Mouse (Mus musculus): Measurements from ENCODE around the gene Agtrap.
A peak's percentile ranks its signal among the peaks of the same experiment; 100 is the strongest.
"Not testable (repeated sequence)": the region's sequence is repeated elsewhere in the genome, so short reads cannot be mapped to it uniquely, and the experiment has no call there.

Agtrap gene

GRCm38 (mm10) chr4:148087907-148088527 lies at the start of gene Agtrap:
Gene Agtrap (minus strand): TSS chr4:148088031.
- peak; percentile 80 for DNase-seq (ENCODE audit: low read depth, low spot score)

- DNase-seq (ENCODE audit: low read depth, low spot score), result no peak
These were observed 49.7 kb upstream of the Agtrap start for GRCm38 (mm10) chr4:148137503-148137902.

GRCm38 (mm10) chr4:148134988-148135387 lies 47.2 kb upstream of the Agtrap start:
- no peak for DNase-seq (ENCODE audit: low read depth, low spot score)

- no peak for DNase-seq (ENCODE audit: low read depth, low spot score)
These were observed 43.8 kb upstream of the Agtrap start for GRCm38 (mm10) chr4:148131497-148132081.

GRCm38 (mm10) chr4:148130561-148131413 lies 43.0 kb upstream of the Agtrap start, which contains the start of gene Draxin:
Gene Draxin (minus strand): TSS chr4:148130698.
- no peak for DNase-seq (ENCODE audit: low read depth, low spot score)

GRCm38 (mm10) chr4:148130133-148130532 lies 42.3 kb upstream of the Agtrap start, which contains the start of gene Mad2l2:
Gene Mad2l2 (plus strand): TSS chr4:148130384.
- no peak for DNase-seq (ENCODE audit: low read depth, low spot score)

GRCm38 (mm10) chr4:148128672-148129071 lies 40.8 kb upstream of the Agtrap start:
- no peak for DNase-seq (ENCODE audit: low read depth, low spot score)

- no peak for DNase-seq (ENCODE audit: low read depth, low spot score)
These were observed 40.4 kb upstream of the Agtrap start for GRCm38 (mm10) chr4:148128241-148128640.

GRCm38 (mm10) chr4:148122694-148123066 lies 34.8 kb upstream of the Agtrap start:
- no peak for DNase-seq (ENCODE audit: low read depth, low spot score)

- no peak for DNase-seq (ENCODE audit: low read depth, low spot score)
These were observed 34.3 kb upstream of the Agtrap start for GRCm38 (mm10) chr4:148121982-148122693.

- DNase-seq (ENCODE audit: low read depth, low spot score), result no peak
These were observed 33.5 kb upstream of the Agtrap start for GRCm38 (mm10) chr4:148121362-148121761.

GRCm38 (mm10) chr4:148120555-148120954 lies 32.7 kb upstream of the Agtrap start:
- no peak for DNase-seq (ENCODE audit: low read depth, low spot score)

GRCm38 (mm10) chr4:148119578-148119977 lies 31.7 kb upstream of the Agtrap start:
- not testable (repeated sequence) for DNase-seq (ENCODE audit: low read depth, low spot score)

- no peak for DNase-seq (ENCODE audit: low read depth, low spot score)
These were observed 29.6 kb upstream of the Agtrap start for GRCm38 (mm10) chr4:148117392-148117791.

GRCm38 (mm10) chr4:148116657-148117056 lies 28.8 kb upstream of the Agtrap start:
- no peak for DNase-seq (ENCODE audit: low read depth, low spot score)

- no peak for DNase-seq (ENCODE audit: low read depth, low spot score)
These were observed 27.6 kb upstream of the Agtrap start for GRCm38 (mm10) chr4:148115467-148115866.

GRCm38 (mm10) chr4:148114758-148115391 lies 27.0 kb upstream of the Agtrap start:
- peak; percentile 56 for DNase-seq (ENCODE audit: low read depth, low spot score)

GRCm38 (mm10) chr4:148112519-148112918 lies 24.7 kb upstream of the Agtrap start:
- no peak for DNase-seq (ENCODE audit: low read depth, low spot score)

GRCm38 (mm10) chr4:148109215-148109614 lies 21.4 kb upstream of the Agtrap start:
- no peak for DNase-seq (ENCODE audit: low read depth, low spot score)

GRCm38 (mm10) chr4:148108565-148109100 lies 20.8 kb upstream of the Agtrap start:
- DNase-seq (ENCODE audit: low read depth, low spot score), result no peak

Measured in telencephalon, adult 2 months (tissue).